Mouse (Mus musculus) heart, embryonic 16.5 days (tissue): ENCODE data around the gene Skint7. TPM values are rescaled to one million over a fixed set of nuclear protein-coding genes. Genes with fewer than 3 reads are reported as not detected.
"Not testable (repeated sequence)": the region's sequence is repeated elsewhere in the genome, so short reads cannot be mapped to it uniquely, and the experiment has no call there.

ENCODE experiments used
- ATAC-seq: fragments of 200-750 bp; cut with Nextera tagmentation; replicated peaks from 2 replicates; pipeline ENCODE4 v1.8.0; 2017; ENCODE audit warnings: moderate number of reproducible peaks; ENCODE audit not compliant: insufficient read depth, low FRiP score; ENCODE audit errors: extremely low read depth
- H3K27ac ChIP-seq: fragments of 300-500 bp; sonication (generic); 2 replicates; pipeline ENCODE4 v1.5.1; 2014; ENCODE audit warnings: mild to moderate bottlenecking, low read length, control low read depth, moderate library complexity
- H3K27me3 ChIP-seq: fragments of 300-500 bp; sonication (generic); 2 replicates; pipeline ENCODE4 v1.6.1; 2014; ENCODE audit warnings: low read length, mixed read lengths; ENCODE audit not compliant: control insufficient read depth, insufficient read depth
- H3K36me3 ChIP-seq: fragments of 300-500 bp; sonication (generic); 2 replicates; pipeline ENCODE4 v1.6.1; 2014; ENCODE audit not compliant: control insufficient read depth, insufficient read depth
- H3K4me1 ChIP-seq: fragments of 300-500 bp; sonication (generic); 2 replicates; pipeline ENCODE4 v1.6.1; 2014; ENCODE audit warnings: low read length, mixed read lengths; ENCODE audit not compliant: control insufficient read depth, insufficient read depth
- H3K4me2 ChIP-seq: fragments of 300-500 bp; sonication (generic); 2 replicates; pipeline ENCODE4 v1.6.1; 2014; ENCODE audit warnings: low read depth, mild to moderate bottlenecking, control low read depth, low read length
- H3K4me3 ChIP-seq: fragments of 300-500 bp; sonication (generic); 2 replicates; pipeline ENCODE4 v1.5.1; 2014; ENCODE audit warnings: mild to moderate bottlenecking, control low read depth, low read length
- H3K9ac ChIP-seq: fragments of 300-500 bp; sonication (generic); 2 replicates; pipeline ENCODE4 v1.6.1; 2014; ENCODE audit warnings: low read length, control low read depth
- H3K9me3 ChIP-seq: fragments of 300-500 bp; sonication (generic); replicated peaks from 2 replicates; pipeline ENCODE4 v1.6.1; 2016; ENCODE audit warnings: low read length; ENCODE audit not compliant: control insufficient read depth
- WGBS: fragments of 180-500 bp; shearing (Covaris S2); extraction: QIAGEN DNeasy Blood & Tissue Kit; methylation state at CpG from one replicate; pipeline ENCODE4 v1.1.7; 2014; 5-methylcytosine and 5-hydroxymethylcytosine counted together
- polyA plus RNA-seq: library from polyadenylated mRNA; unstranded; fragments of >200 nt; fragmentation: Nextera tagmentation; extraction: Ambion mirVana; gene quantifications from 2 replicates; pipeline ENCODE4 v1.2.1, GENCODE M21; 2015

Gene Skint7
- polyA plus RNA-seq, result 0.30 and 0.35 TPM in 2 replicates

GRCm38 (mm10) chr4:111972623-111973022, at the start of gene Skint7:
TSS of gene Skint7 (plus strand) at chr4:111972923.
- Histone ChIP-seq H3K4me2 (no peak within 1 kb of the TSS), H3K4me3 (no peak within 1 kb of the TSS), H3K27me3 (no peaks in the 10 kb centered on the region), H3K4me1 (no peaks in the 10 kb centered on the region), H3K27ac (no peak within 1 kb of the TSS), H3K9ac (no peak within 1 kb of the TSS), H3K9me3 (no peaks in the 10 kb centered on the region), H3K36me3 (no peaks in the 10 kb centered on the region)
- no peak for ATAC-seq
- 88% methylated on average over 1 of the region's 1 CpGs for WGBS

- no peak overlapping the region for H3K4me2 ChIP-seq
- no peak for ATAC-seq
- H3K36me3 ChIP-seq, result no peaks in the 10 kb centered on the region
- H3K4me1 ChIP-seq, result no peaks in the 10 kb centered on the region
- 10% methylated on average over 1 of the region's 1 CpGs for WGBS
- H3K9ac ChIP-seq, result no peak overlapping the region
- H3K27me3 ChIP-seq, result no peaks in the 10 kb centered on the region
- H3K27ac ChIP-seq, result no peak overlapping the region
- no peaks in the 10 kb centered on the region for H3K9me3 ChIP-seq
- no peak overlapping the region for H3K4me3 ChIP-seq
These were observed 11.4 kb upstream of the Skint7 start for GRCm38 (mm10) chr4:111961309-111961708.

- H3K4me1 ChIP-seq, H3K27ac ChIP-seq, H3K9ac ChIP-seq, H3K36me3 ChIP-seq, ATAC-seq, H3K27me3 ChIP-seq, H3K9me3 ChIP-seq, H3K4me2 ChIP-seq, H3K4me3 ChIP-seq: not testable (repeated sequence)
- 64% methylated on average over 1 of the region's 1 CpGs for WGBS
These were observed 9.5 kb upstream of the Skint7 start for GRCm38 (mm10) chr4:111963241-111963640.

- H3K9me3 ChIP-seq, result no peaks in the 10 kb centered on the region
- no peaks in the 10 kb centered on the region for H3K36me3 ChIP-seq
- H3K4me3 ChIP-seq, result no peak overlapping the region
- no peak overlapping the region for H3K27ac ChIP-seq
- H3K4me2 ChIP-seq, result no peak overlapping the region
- no peak for ATAC-seq
- WGBS, result 65% methylated on average over 3 of the region's 3 CpGs
- H3K4me1 ChIP-seq, result no peaks in the 10 kb centered on the region
- no peak overlapping the region for H3K9ac ChIP-seq
- H3K27me3 ChIP-seq, result no peaks in the 10 kb centered on the region
These were observed 9.1 kb upstream of the Skint7 start for GRCm38 (mm10) chr4:111963669-111964068.

GRCm38 (mm10) chr4:112005969-112006368, 33.2 kb downstream of the Skint7 start, which contains the start of gene Skint1:
TSS of gene Skint1 (plus strand) at chr4:112006269.
- H3K36me3 ChIP-seq, result no peaks in the 10 kb centered on the region
- no peak within 1 kb of the TSS for H3K4me2 ChIP-seq
- no peaks in the 10 kb centered on the region for H3K4me1 ChIP-seq
- H3K27me3 ChIP-seq, result no peaks in the 10 kb centered on the region
- ATAC-seq, result no peak
- no peak within 1 kb of the TSS for H3K4me3 ChIP-seq
- H3K27ac ChIP-seq, result no peak within 1 kb of the TSS
- no peaks in the 10 kb centered on the region for H3K9me3 ChIP-seq
- H3K9ac ChIP-seq, result no peak within 1 kb of the TSS

Other genes with a start within 250 kb of the Skint7 start
- gene Slc5a9, start 70.0 kb upstream of the Skint7 start, polyA plus RNA-seq, result 4.4 and 12.8 TPM in 2 replicates
- 0.21 and 0.58 TPM in 2 replicates for gene Skint8, start 53.5 kb upstream of the Skint7 start, polyA plus RNA-seq
- gene Skint1, start 33.3 kb downstream of the Skint7 start, polyA plus RNA-seq, result 0.85 and 1.1 TPM in 2 replicates
- gene Skint4, start 99.1 kb downstream of the Skint7 start, polyA plus RNA-seq, result 0.30 and 0.85 TPM in 2 replicates